Mouse (Mus musculus) G1E-ER4 (cell line): ENCODE data around the gene Olfr1500. TPM values are rescaled to one million over a fixed set of nuclear protein-coding genes. Genes with fewer than 3 reads are reported as not detected.
"Not testable (repeated sequence)": the region's sequence is repeated elsewhere in the genome, so short reads cannot be mapped to it uniquely, and the experiment has no call there.

Source experiments
- GATA1 ChIP-seq: IDR thresholded peaks from one replicate; pipeline ENCODE4 v1.8.0; 2012; ENCODE audit warnings: low read length, inconsistent platforms
- polyA plus RNA-seq: library from polyadenylated mRNA; stranded (reverse); fragments of >175 nt; gene quantifications from 2 replicates; pipeline ENCODE4 v1.2.3, GENCODE M21; 2012

Gene Olfr1500
- not detected in 2 replicates for polyA plus RNA-seq

GRCm38 (mm10) chr19:13830388-13830787, at the start of gene Olfr1500:
Olfr1500 (minus strand) TSS chr19:13830488.
- no peak for TF ChIP-seq GATA1

- no peak for TF ChIP-seq GATA1
Measured at GRCm38 (mm10) chr19:13861495-13861894, 31.2 kb upstream of the Olfr1500 start, which contains the start of gene Olfr1502. Olfr1502 (plus strand) TSS chr19:13861795.

- not testable (repeated sequence) for TF ChIP-seq GATA1
Measured at GRCm38 (mm10) chr19:13850592-13850991, 20.3 kb upstream of the Olfr1500 start, which contains the start of gene Olfr1501. Olfr1501 (minus strand) TSS chr19:13850692.

- no peak for TF ChIP-seq GATA1
Measured at GRCm38 (mm10) chr19:13828447-13828846, 1.8 kb downstream of the Olfr1500 start.

- no peak for TF ChIP-seq GATA1
Measured at GRCm38 (mm10) chr19:13820847-13821246, 9.4 kb downstream of the Olfr1500 start.

- TF ChIP-seq GATA1, result no peak
Measured at GRCm38 (mm10) chr19:13819347-13819746, 10.9 kb downstream of the Olfr1500 start, which contains the start of gene Olfr1499. Olfr1499 (minus strand) TSS chr19:13819447.

- TF ChIP-seq GATA1, result no peak
Measured at GRCm38 (mm10) chr19:13818827-13819226, 11.5 kb downstream of the Olfr1500 start.

- no peak for TF ChIP-seq GATA1
Measured at GRCm38 (mm10) chr19:13812823-13813222, 17.5 kb downstream of the Olfr1500 start.

GRCm38 (mm10) chr19:13798102-13798501, 32.2 kb downstream of the Olfr1500 start, which contains the start of gene Olfr1497:
Olfr1497 (minus strand) TSS chr19:13798202.
- no peak for TF ChIP-seq GATA1

- no peak for TF ChIP-seq GATA1
Measured at GRCm38 (mm10) chr19:13777578-13777977, 52.7 kb downstream of the Olfr1500 start, which contains the start of gene Olfr1496. Olfr1496 (plus strand) TSS chr19:13777878.

Other genes with a start within 250 kb of the Olfr1500 start
- not detected in 2 replicates for gene Olfr1484, start 247.0 kb downstream of the Olfr1500 start, polyA plus RNA-seq
- gene Olfr1487, start 213.1 kb downstream of the Olfr1500 start, polyA plus RNA-seq, result not detected in 2 replicates
- gene Olfr1489, start 198.9 kb downstream of the Olfr1500 start, polyA plus RNA-seq, result not detected in 2 replicates
- gene Olfr1490, start 179.4 kb downstream of the Olfr1500 start, polyA plus RNA-seq, result not detected in 2 replicates
- gene Olfr1491, start 133.2 kb downstream of the Olfr1500 start, polyA plus RNA-seq, result not detected in 2 replicates
- not detected in 2 replicates for gene Olfr1493-ps1, start 107.2 kb downstream of the Olfr1500 start, polyA plus RNA-seq
- not detected in 2 replicates for gene Olfr1494, start 90.8 kb downstream of the Olfr1500 start, polyA plus RNA-seq
- gene Olfr1495, start 65.9 kb downstream of the Olfr1500 start, polyA plus RNA-seq, result not detected in 2 replicates
- not detected in 2 replicates for gene Olfr1496, start 52.6 kb downstream of the Olfr1500 start, polyA plus RNA-seq
- gene Olfr1497, start 32.3 kb downstream of the Olfr1500 start, polyA plus RNA-seq, result not detected in 2 replicates
- not detected in 2 replicates for gene Olfr1499, start 11.0 kb downstream of the Olfr1500 start, polyA plus RNA-seq
- gene Olfr1501, start 20.2 kb upstream of the Olfr1500 start, polyA plus RNA-seq, result not detected in 2 replicates
- not detected in 2 replicates for gene Olfr1502, start 31.3 kb upstream of the Olfr1500 start, polyA plus RNA-seq
- gene Olfr1504, start 67.4 kb upstream of the Olfr1500 start, polyA plus RNA-seq, result not detected in 2 replicates
- not detected in 2 replicates for gene Olfr1505, start 83.0 kb upstream of the Olfr1500 start, polyA plus RNA-seq